Mouse (Mus musculus): ENCODE data around the gene Tmem25.
A peak's percentile ranks its signal among the peaks of the same experiment; 100 is the strongest.
"Not testable (repeated sequence)": the region's sequence is repeated elsewhere in the genome, so short reads cannot be mapped to it uniquely, and the experiment has no call there.

The Tmem25 gene

GRCm38 (mm10) chr9:44772750-44773651 is 26.1 kb downstream of the Tmem25 start:
- peak; percentile 95 for DNase-seq (ENCODE audit: extremely low read depth, insufficient read length, low spot score)

DNA sequence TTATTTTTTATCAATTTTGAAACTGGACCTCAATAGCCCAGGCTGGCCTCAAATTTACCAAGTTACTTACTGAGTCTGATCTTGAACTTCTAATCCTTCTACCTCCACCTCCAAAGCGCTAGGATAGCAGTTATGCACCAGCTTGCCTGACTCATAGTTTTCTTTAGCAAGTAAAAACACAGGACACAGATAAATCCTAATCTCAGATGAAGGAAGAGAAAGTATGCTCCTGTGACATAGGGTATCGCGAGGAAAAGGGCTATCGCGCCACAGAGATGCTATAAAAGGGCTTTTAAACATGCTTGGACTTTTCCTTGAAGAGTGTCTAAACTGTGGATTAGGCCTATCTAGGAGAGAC is 26.7 kb downstream of the Tmem25 start:
- no peak for DNase-seq (ENCODE audit: extremely low read depth, insufficient read length, low spot score)

DNA sequence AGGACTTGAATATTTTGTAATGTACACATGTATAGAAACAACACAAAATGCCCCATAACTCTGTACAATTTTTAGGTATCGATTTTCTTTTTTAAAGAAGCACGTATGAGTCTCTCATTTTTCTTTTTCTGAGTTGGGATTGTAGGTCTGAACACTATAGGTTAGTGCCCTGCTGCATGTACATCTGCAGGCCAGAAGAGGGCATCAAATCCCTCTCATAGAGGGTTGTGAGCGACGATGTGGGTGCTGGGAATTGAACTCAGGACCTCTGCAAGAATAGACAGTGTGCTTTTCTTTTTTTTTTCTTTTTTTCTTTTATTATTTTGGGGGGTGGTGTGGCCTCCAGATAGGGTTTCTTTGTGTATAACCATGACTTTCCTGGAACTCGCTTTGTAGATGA is 27.7 kb downstream of the Tmem25 start:
- DNase-seq (ENCODE audit: extremely low read depth, insufficient read length, low spot score) = no peak

DNA sequence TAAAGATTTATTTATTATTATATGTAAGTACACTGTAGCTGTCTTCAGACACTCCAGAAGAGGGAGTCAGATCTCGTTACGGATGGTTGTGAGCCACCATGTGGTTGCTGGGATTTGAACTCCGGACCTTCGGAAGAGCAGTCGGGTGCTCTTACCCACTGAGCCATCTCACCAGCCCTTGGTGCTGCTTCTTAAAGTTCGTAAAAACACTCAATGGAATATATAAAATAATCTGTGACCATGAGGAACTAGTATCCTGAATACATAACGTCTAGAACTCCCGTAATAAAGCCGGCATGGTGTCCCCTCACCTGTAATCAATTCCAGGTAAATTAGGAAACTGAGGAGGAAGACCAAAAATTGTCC is 31.1 kb downstream of the Tmem25 start:
- not testable (repeated sequence) for DNase-seq (ENCODE audit: extremely low read depth, insufficient read length, low spot score)

DNA sequence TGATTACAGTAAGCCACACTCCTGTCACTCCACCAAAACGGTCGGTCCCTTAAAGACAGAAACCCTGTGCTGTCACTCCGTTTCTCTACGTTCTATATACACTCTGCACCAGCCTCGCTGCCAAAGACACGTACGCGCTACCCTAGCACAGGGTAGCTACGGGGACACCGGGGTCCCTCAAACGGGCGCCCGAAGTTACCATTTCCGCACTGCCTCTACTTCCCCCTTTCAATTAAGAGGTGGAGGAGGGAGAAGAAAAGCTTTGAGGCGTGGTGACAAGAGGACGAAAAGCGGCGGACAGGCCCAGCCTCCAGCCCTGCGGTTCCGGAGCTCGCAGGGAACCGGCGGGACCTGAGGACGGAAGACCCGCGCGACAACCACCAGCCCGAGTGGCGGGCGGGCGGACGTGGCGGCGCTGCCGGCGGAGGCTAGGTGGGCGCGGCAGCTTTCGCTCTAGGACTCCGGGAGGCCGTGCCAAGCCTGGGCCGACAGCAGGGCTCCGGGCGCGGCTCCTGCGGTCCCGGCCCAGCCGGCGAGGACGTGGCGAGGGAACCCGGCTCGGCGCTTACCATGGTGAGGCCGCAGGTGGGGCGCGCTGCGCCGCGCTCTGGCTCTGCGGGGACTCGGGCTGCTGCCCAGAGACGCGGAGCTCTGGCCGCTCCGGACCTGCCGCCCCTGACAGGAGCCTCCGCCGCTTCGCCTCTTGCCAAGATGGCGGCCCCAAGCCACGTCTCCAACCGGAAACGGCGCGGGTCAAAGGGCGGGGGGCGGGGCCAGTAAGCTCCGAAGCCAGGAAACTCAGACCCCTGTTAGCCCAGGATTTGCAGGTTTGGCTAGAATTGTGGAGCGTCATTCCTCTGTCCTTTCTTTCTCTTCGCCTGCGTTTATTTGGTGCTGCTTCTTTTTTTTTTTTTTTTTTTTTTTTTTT is 31.7 kb downstream of the Tmem25 start, which contains the start of the genes Arcn1 and Ift46:
Arcn1 (minus strand) TSS at position 745 of the 928 bp plus-strand sequence.
Ift46 (plus strand) TSS at position 808 of the 928 bp plus-strand sequence.
- DNase-seq (ENCODE audit: extremely low read depth, insufficient read length, low spot score) = peak; percentile 90

- no peak for DNase-seq (ENCODE audit: extremely low read depth, insufficient read length, low spot score)
Observed at GRCm38 (mm10) chr9:44760873-44761272, 38.2 kb downstream of the Tmem25 start.

DNA sequence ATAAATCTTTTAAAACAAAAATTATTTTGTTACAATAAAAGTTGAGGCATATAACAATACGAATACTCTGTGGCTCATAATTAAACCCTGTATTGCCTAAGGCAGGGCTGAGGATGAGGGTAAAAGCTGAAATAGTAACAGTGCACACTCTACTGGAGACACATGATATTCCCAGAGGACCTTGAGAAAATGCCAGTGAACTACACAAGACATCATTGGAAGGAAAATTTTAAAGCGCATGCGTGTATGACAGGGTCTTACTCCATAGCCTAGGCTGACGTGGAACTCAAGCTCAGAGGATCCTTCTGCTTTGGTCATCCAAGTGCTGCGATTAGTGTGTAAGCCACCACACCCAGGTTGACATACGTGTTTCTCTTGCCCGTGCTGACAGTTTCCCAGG is 50.6 kb downstream of the Tmem25 start:
- no peak for DNase-seq (ENCODE audit: extremely low read depth, insufficient read length, low spot score)

DNA sequence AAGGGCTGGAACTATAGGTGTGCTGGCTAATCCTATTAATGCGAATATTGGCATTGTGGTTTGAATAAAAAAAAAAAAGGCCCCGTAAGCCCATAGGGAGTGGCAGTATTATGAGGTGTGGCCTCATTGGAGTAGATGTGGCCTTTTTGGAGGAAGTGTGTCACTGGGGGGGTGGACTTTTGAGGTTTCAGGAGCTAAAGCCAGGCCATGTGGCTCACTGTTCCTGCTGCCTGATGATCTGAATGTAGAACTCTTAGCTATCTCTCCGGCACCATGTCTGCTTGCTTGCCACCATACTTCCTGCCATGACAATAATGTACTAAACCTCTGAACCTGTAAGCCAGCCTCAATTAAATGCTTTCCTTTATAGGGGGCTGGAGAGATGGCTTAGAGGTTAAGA is 51.8 kb downstream of the Tmem25 start:
- no peak for DNase-seq (ENCODE audit: extremely low read depth, insufficient read length, low spot score)

- no peak for DNase-seq (ENCODE audit: extremely low read depth, insufficient read length, low spot score)
Observed at GRCm38 (mm10) chr9:44746666-44747065, 52.4 kb downstream of the Tmem25 start.

- DNase-seq (ENCODE audit: extremely low read depth, insufficient read length, low spot score) = no peak
Observed at GRCm38 (mm10) chr9:44745371-44745770, 53.7 kb downstream of the Tmem25 start.
